Mouse (Mus musculus): Measurements from ENCODE around the gene Barhl1.

Barhl1 gene

DNA sequence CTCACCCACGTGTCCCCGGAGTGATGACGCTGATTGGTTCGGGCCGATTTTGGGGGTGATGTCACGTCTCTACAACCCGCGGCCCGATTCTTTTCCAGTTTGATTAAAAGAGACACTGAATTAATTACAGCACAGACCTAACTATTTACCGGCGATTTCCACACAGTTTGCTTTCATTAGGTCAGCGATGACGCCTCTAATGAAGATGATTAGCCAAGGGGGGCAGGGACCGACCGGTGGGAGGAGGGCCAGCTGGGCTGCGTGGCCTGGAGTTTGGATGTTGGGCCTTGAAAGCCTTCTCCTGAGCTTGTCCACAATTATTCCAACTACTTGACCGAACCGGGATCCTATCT, at the start of gene Barhl1:
Gene Barhl1 (minus strand): TSS at position 156 of the 353 bp plus-strand sequence.
- no peak for DNase-seq (ENCODE audit: low spot score)

- DNase-seq (ENCODE audit: low spot score): no peak
These were observed 47.1 kb upstream of the Barhl1 start for GRCm38 (mm10) chr2:28963565-28963964.

GRCm38 (mm10) chr2:28961636-28962035, 45.2 kb upstream of the Barhl1 start:
- no peak for DNase-seq (ENCODE audit: low spot score)

DNA sequence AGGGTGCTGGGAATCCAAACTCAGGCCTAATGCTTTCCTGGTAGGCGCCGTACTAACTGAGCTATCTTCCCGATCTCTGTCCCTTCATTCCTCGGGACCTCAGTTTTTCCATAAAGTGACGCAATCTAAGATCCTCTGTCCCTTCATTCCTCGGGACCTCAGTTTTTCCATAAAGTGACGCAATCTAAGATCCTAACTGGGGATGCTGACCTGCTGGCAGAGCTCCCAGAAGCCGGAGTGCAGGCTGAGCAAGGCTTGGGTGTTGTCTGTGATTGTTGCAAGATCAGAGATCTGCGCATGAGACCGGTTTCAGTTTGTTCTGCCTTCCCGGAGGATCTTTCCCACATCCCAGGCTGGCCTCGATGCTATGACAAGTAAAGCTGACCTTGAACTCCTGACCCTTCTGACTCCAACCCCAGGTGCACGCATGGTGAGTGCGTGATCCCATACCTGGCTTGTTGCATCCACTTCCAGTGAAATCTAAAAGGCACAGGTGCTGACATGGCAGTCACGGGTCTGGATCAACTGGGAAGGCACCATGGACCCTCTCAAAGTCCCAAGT, 44.6 kb upstream of the Barhl1 start:
- no peak for DNase-seq (ENCODE audit: low spot score)

DNA sequence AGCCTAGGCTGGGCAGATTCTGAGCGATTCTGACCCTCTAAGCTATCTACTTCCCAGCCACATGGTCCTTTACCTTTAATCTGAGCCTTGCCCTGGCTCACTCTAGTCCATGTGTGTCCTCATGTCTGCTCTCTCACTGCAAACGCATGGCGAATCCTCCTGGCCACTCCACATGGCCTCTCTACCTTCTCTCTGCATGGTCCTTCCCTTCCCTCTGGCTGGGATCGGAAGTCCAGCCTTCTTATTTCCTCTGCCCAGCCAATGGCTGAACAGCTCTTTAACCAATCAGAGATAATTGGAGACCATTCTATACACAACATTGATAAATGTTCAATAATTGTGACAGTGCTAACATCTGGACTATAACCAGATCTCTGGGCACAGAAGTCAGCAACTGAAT, 40.4 kb upstream of the Barhl1 start:
- no peak for DNase-seq (ENCODE audit: low spot score)

- DNase-seq (ENCODE audit: low spot score): no peak
These were observed 38.1 kb upstream of the Barhl1 start for GRCm38 (mm10) chr2:28954595-28954994.

GRCm38 (mm10) chr2:28952981-28953380, 36.5 kb upstream of the Barhl1 start:
- no peak for DNase-seq (ENCODE audit: low spot score)

DNA sequence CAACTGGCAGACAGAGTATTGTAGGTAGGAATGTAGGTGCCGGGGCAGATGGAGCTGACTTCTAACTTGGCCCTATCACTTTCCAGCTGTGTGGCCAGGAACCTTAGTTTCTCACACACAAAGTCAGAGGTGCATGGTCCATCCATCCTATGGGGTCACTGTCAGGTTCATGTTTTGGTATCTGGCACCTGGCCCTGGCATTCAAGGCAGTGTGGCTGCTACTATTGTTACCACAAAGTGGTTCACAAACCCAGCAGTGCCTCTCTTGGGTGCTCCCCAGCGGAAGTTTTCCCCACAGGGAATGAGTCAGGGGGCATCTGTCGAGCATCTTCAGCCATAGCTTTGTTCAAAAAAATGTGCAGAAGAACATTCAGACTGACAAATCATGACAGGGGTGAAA, 29.8 kb upstream of the Barhl1 start:
- DNase-seq (ENCODE audit: low spot score): no peak

DNA sequence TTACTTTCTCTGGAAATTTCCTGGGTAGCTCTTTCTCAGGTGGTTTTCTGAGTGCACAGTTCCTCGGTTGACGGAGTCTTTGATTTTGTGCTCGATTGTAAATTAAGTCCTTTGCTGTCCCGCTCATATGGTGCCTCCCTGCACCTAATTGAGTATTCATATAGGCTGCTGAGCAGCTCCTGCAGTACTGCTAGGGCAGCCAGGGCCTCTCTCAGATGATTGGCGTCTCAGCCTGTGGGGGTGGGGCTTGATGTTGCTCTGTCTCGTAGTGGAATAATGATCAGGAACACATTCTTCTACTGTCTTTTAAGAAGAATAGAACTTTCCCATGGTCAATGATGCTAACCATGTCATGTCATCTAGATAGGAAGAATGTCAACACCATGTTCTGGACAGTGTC, 28.9 kb upstream of the Barhl1 start:
- DNase-seq (ENCODE audit: low spot score): no peak

GRCm38 (mm10) chr2:28943666-28944516, 27.4 kb upstream of the Barhl1 start:
- no peak for DNase-seq (ENCODE audit: low spot score)

GRCm38 (mm10) chr2:28938997-28939396, 22.5 kb upstream of the Barhl1 start:
- no peak for DNase-seq (ENCODE audit: low spot score)

DNA sequence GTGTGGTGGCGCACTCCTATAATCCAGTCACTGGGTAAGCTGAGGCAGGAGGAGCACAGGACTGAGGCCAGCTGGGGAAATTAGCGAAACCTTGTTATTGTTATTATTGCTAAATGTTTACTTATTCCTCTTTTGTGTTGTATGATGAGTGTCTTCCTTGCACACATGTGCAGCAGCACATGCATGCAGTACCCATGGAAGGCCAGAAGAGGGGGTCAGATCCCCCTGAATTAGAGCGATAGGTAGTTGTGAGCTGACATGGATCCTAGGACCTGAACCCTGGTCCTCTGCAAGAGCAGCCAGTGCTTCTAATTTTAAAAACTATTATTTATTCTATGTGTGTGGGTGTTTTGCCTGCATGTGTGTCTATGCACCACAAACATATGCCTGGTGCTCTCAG, 14.1 kb upstream of the Barhl1 start:
- no peak for DNase-seq (ENCODE audit: low spot score)

GRCm38 (mm10) chr2:28923912-28924311, 7.4 kb upstream of the Barhl1 start:
- peak; percentile 93 for DNase-seq (ENCODE audit: low spot score)

DNA sequence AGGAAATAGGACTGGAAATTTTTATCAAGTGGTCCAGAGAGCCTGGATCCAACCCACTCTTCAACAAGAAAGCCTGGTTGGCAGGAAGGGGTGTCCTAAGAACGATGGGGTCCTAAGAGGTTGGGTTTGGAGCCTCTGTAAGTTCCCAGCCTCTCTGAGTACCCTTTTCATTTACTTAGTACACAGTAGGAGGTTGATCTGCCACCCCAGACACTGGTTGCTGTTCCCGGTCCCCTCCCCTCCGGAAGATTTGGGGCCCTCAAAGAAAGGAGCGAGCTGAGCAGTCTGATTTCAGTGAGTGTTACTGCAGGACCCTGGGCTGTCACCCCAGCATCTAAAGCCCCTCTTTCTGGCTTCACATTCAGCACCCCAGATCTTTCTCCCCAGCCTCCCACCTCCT, 2.5 kb upstream of the Barhl1 start:
- no peak for DNase-seq (ENCODE audit: low spot score)

DNA sequence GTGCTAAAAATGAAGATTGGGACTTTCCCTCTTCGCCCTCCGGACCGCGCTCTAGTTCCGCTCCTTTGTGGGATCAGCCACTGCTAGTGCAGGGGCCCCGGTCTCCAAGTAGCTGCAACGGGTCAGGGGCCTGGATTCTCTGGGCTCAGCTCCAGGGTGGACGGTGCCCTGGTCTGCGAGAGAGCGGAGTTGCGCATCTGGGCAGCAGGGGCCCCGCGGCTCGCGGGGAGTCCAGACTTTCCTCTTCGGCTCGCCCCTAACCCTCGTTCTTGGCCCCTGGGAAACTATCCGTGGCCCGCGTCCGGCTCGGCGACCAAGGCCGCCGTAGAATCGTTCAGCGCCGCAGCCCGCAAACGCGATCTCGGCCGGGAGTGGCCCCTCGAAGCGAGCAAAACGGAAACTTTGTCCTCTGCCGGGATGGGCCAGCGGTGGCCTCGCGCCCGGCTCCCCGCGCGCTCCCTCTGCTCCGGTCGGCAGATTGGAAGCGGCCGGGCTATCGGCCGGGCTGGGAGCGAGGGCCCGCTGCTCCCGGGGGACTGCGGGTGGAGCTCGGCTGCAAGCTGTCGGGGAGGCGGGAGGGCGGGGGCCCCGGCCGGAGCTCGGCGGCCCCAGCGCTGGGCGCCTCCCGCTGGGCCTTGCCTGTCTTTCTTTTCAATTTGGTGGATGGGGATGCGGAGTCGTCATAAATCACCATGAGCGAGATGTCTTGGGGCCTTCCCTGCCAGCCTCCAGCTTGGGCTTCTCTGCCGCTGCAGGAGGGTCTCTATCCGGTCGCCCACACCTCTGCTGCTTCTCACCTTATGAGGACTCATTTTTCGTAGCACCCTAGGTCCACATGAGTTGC, 1.3 kb upstream of the Barhl1 start:
- DNase-seq (ENCODE audit: low spot score): no peak

DNA sequence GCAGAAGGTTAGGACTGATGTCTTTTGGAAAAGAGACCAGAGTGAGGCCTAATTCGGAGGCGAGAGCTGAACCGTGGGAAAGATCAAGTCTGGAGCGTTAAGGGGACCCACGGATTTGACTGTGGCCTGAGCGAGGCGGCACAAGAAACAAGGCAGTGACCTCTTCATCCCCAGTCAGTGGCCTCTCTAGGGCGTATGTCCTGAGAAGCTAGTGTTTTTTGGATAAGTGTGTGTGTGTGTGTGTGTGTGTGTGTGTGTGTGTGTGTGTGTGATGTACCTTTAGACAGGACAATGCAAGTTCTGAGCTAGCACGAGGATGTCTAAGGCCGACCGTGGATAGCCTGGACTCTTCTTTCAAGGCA, 669 bp upstream of the Barhl1 start:
- no peak for DNase-seq (ENCODE audit: low spot score)

- DNase-seq (ENCODE audit: low spot score): peak; percentile 86
These were observed 528 bp downstream of the Barhl1 start for GRCm38 (mm10) chr2:28915768-28916512.

DNA sequence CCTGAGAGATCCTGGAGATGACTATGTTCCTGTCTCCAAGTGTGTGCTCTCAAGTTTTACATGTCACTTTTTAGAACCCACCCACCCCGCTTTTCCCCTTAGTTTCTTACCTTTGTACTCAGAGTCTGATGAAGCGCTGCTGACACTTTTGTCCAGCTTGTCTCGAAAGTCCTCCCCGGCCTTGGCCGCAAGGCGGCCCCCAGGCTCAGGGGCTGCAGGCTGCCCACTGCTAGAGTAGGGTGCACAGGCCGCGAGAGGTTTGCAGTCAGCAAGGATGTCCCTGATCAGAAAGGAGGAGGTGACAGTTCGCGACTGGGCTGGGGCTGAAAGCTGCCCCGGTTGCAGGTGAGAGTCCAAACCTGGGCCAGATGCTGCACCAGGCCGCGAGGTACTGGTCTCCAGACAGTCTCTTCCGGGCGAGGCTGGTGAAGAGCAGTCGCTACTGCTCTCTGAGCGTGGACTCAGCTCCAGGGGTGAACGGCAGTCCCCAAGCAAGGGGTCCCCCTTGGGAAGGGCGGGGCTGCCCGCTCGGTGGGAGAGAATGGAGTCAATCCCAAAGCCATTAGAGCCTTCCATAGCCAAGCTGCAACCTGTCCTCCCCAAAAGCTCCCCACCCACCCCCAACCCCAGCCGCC, 1.2 kb downstream of the Barhl1 start:
- no peak for DNase-seq (ENCODE audit: low spot score)

- no peak for DNase-seq (ENCODE audit: low spot score)
These were observed 2.3 kb downstream of the Barhl1 start for GRCm38 (mm10) chr2:28914121-28914520.

DNA sequence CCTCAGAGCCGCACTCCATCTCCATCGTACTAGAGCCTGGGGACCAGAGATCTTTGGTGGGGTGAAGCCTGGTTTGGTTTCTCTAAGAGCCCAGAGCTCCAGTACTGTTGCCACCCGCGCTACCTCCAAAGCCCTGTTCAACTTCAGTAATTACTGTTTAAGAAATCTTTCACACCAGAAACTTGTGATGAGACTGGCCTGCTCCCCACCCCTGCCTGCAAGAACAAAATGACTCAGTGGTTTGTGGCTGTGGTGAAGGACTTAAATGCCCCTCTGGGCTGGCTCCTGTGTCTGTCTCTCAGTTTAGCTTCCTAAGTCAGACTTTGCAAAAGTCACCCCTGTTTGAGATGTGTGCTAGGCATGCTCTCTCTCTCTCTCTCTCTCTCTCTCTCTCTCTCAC, 3.5 kb downstream of the Barhl1 start:
- DNase-seq (ENCODE audit: low spot score): no peak

- no peak for DNase-seq (ENCODE audit: low spot score)
These were observed 4.3 kb downstream of the Barhl1 start for GRCm38 (mm10) chr2:28912039-28912700.

Data from testis, postnatal 10 days (tissue).